Mouse (Mus musculus) naive thymus-derived CD4-positive, alpha-beta T cell, adult 5 months (primary cell): Measurements from ENCODE around the gene Lca5l. TPM values are rescaled to one million over a fixed set of nuclear protein-coding genes. Genes with fewer than 3 reads are reported as not detected.

Source experiments
- polyA plus RNA-seq: library from polyadenylated mRNA; unstranded; fragments of 100-300 nt; shearing (Covaris generic); gene quantifications from one replicate; pipeline ENCODE4 v1.2.1, GENCODE M21; 2017

Gene Lca5l
- not detected for polyA plus RNA-seq

DNA sequence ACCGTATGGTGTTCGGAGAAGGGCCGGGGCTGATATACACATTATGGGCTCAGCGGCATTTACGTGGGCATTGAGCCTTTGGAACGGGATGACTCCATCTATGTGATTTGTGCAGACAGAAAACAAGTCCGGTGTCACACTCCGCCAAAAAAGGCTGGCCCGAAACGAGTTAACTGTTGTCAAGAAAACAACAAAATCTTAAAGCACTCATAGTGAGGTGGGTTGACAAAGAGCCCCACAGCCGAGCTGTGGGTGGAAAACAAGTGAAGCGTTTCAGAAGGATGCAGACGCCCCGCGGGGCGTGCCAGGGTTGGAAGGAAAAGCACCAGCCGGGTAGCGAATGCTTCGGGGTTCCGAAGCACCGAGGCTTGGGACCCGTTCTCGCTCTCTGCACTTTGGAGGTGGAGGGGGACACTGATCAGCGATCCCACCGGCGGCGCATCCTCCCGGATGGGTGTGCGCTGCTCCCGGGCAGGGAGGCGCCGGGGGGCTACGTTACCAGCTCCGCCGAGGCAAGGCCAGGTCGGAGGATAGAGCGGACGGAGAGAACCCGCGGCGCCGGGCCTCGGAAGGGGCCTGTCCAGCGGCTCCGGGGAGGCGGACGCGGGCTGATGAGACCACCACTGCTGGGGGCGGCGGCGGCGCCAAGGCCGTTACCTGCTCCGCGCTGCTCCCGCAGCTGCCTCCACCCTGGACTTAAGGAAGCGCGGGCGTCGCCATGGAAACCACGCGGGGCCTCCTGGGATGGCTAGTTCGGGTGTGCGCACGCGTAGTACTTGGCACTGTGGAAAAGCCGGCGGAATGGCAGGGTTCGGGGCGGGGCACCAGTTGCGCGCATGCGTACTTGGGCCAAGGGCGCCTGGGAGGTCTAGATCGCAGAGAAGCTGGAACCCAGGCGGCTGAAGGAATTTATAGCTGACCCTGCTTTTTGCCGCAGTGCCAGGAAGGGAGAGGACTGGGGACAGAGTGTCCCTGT, at the start of gene Lca5l:
Gene Lca5l (minus strand): TSS at position 741 of the 976 bp plus-strand sequence.

GRCm38 (mm10) chr16:96235366-96235970, 43.4 kb upstream of the Lca5l start, which contains the start of gene B3galt5:
Gene B3galt5, plus strand, starts transcription at chr16:96235801.

DNA sequence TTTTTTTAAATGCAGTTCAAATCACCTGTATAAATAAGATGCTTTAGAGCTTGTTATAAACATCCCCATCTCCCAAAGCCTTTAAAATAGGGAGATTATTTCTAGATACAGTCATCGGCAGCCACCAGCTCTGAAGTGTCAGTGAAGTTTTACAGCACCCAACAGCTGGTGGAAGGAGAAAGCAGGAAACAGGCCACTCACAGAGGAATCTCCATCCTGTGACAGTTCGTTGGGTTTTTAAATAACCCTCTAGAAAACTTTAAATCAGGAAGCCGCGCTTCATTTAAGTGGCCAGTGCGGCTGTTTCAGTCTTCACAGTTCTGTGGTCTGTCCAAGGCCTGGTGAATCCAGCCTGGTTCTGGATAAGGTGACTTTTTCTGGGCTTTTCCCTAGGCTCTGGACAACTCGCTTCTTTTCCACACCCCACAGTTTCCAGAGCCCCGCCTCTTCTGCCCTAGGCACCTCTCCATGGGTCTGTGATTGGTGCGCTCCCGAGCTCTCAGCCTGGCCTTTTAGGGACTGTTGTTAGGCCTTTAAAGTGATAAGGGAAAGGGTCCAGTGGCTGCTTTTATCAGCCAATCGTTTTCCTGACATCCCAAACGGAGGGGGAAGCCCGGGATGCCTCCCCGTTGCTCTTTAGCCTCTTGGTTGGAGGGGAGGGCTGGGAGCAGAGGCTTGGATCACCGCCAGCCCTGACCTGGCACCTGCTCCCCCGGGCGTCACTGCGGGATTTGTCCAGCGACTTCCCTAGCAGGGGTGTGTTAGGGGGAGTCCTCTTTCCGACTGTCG, 8.0 kb upstream of the Lca5l start, which contains the start of gene Sh3bgr:
Gene Sh3bgr (plus strand): TSS at position 538 of the 789 bp plus-strand sequence.

DNA sequence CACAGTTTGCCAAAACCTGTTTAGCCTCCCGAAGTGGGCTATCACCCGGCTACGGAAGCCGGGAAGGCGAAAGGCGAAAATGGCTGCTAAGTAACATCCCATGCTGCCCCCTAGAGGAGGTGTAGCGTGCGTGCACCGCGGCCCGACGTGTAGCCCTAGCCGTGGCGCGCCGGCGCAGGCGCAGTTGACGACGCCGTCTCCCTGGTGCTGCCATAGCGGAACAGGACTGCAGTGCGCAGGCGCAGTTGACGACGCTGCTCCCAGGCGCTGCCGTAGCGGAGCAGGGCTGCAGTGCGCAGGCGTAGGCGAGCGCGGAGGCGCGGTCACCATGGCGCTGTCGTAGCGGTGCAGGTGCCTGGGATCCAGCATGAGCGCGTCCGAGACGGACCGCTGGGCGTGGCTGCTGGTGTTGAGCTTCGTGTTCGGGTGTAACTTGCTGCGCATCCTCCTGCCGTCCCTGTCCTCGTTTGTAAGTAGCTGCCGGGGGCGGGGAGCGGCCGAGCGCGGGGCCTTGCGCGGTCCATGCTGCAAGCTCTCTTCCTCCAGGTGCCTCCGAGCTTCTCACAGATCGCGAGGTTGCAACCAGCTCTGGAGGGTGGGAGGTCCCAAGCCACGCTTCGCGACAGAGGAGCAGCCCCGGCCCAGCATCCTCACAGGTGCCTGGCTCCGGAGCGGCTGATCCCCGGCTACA, 46.8 kb downstream of the Lca5l start, which contains the start of gene Wrb:
Gene Wrb (plus strand): TSS at position 298 of the 691 bp plus-strand sequence.

GRCm38 (mm10) chr16:96127657-96128344, 64.3 kb downstream of the Lca5l start, which contains the start of gene Hmgn1:
Gene Hmgn1, minus strand, starts transcription at chr16:96127729.

Other genes starting within 250 kb of the Lca5l start
- 35.9 TPM for gene Psmg1, start 201.3 kb downstream of the Lca5l start, polyA plus RNA-seq
- 91.5 TPM for gene Brwd1, start 109.7 kb downstream of the Lca5l start, polyA plus RNA-seq
- 173 TPM for gene Hmgn1, start 64.5 kb downstream of the Lca5l start, polyA plus RNA-seq
- 9.6 TPM for gene Wrb, start 46.9 kb downstream of the Lca5l start, polyA plus RNA-seq
- gene Sh3bgr, start 8.2 kb upstream of the Lca5l start, polyA plus RNA-seq: not detected
- not detected for gene B3galt5, start 43.5 kb upstream of the Lca5l start, polyA plus RNA-seq